Mouse (Mus musculus): ENCODE results near the gene Cmklr1.

GRCm38 (mm10) chr5:113591166-113591565 lies 59.1 kb downstream of the Cmklr1 start:
- TF ChIP-seq CTCF (IDR thresholded peaks at IDR 0.05; ENCODE audit: low read depth) (no peak), EP300 (IDR thresholded peaks at IDR 0.05; ENCODE audit: low read depth) (no peak)

All from heart, postnatal 0 days (tissue).